Mouse (Mus musculus) heart, postnatal 14 days (tissue): ENCODE data around the gene Fam183b. TPM values are rescaled to one million over a fixed set of nuclear protein-coding genes. Genes with fewer than 3 reads are reported as not detected.
A peak's percentile ranks its signal among the peaks of the same experiment; 100 is the strongest.
"Not testable (repeated sequence)": the region's sequence is repeated elsewhere in the genome, so short reads cannot be mapped to it uniquely, and the experiment has no call there.

Source experiments
- DNase-seq, 2 experiments: peaks; one replicate each; pipeline ENCODE4 v3.0.0; 2021 to 2022
- intact Hi-C: fragments of 180-260 bp; cut with DNase I; formaldehyde crosslinking; loops from one replicate; pipeline ENCODE4 v1.15.1; 2025
- long read RNA-seq, 2 experiments: library from polyadenylated mRNA; stranded (forward); transcript quantifications; one replicate each; pipeline ENCODE4 v2.0.0; 2021
- total RNA-seq, 2 experiments: library from RNA; stranded (reverse); gene quantifications; 2 replicates each; pipeline ENCODE4 v1.2.3; 2021

The Fam183b gene
- total RNA-seq: not detected
- long read RNA-seq, experiment 1: 0 reads
- long read RNA-seq, experiment 2: 0 reads

DNA sequence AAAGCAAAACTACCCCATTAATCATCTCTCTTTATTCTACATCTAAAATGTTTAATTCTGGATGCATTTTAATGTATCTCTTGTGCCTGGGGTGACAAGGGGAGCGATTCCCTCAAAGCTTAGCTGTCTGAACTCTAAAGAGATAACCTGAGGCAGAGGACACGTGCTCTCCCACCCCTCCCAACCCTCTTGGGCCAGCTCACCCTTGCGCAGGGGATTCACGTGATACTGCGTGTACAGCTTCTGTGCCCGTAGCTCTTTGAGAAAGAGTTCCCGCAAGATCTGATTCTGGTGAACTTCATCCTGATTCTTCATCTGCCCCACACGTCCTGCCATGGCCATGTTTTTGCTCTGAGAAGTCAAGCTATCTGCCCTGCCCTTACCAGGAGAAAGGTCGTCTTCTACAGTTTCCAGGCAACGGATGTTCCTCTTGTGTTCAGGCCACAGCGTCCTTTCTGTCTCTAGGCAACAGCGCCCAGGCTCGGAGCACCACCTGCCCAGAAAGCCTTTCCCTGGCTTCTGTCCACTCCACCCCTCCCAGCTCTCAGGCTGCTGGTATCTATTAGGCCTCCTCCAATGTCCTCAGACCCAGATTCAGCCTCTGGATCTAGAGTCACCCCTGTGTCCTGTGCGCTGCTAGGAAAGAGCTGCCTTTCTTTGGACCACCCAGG is at the start of gene Fam183b:
Gene Fam183b (minus strand): TSS at position 403 of the 671 bp plus-strand sequence.
- intact Hi-C loops: no loop called here
- DNase-seq: peak; percentile 3 to 9

DNA sequence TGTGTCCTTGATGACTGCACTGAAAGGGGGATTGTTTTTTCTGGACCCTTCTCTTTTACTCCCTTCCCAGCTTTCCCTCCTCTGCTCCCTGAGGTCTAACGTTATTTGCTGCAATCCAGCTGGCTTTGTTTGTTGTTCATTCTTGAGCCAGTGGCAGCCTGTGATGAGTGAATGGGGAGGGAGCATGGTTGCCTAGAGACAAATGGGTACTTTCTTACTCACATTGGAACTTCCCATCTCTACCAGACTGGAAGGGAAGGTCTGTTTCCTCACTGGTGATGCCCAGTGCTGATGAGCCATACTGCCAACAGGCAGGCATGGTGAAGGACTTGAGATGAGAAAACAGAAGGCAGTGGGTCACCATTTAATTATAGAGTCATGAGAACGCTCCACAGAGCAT is 48.0 kb upstream of the Fam183b start:
- intact Hi-C loops: loop anchor here (5.0 kb wide), 1 partner anchor 53 kb away; the partner anchor contains the start of gene Zfp39
- DNase-seq: no peak

DNA sequence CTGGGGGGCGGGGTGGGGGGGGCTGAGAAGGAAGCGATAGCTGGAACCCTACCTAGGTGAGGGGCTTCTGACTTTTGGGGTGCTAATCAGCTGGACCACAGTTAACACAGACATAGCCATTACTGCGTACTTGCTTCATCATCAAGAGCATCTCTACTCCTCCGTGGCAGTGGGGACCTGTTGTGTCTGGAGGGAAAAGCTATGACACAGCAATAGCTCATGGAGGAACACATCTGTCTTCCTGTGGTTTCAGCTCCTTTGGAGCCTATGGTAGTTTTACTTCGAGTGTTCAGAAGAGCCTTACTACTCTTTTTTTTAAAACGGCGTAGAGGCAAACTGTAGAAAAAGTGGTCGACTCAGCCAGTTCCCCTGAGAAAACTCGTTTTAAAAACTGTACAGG is 45.9 kb upstream of the Fam183b start:
- intact Hi-C loops: loop anchor here (5.0 kb wide), 1 partner anchor 55 kb away; the partner anchor contains the start of gene Zfp39

DNA sequence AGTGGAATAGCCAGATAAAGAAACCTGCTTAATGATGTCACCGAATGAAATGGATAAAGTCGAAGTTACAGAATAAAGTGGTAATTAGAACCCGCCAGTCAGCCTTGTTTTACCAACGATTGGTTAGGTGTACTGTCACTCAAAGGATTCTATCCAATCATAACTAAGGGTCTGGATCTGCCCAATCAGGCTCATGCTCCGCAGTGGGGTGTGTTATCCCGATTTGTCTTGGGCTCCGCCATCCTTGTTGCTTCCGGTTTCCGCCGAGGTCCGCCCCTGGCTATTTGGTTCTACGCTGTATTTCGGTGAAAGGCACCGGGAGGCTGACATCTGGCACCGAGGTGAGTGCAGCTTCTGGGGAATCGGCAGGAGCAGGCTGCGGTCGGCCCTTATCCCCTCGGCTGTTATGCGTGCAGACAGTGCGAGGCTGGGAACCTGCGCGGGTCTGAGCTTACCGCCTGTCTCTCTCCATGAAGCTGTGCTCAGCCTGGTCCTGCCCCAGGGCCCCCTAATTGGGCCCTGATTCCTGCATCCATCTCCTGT is 45.2 kb upstream of the Fam183b start, which contains the start of gene Gm12258:
Gene Gm12258 (plus strand): TSS at position 240 of the 543 bp plus-strand sequence.
- DNase-seq: peak; percentile 77 to 86
- intact Hi-C loops: loop anchor here (5.0 kb wide), 1 partner anchor 55 kb away; the partner anchor contains the start of gene Zfp39

More for the DNA sequence above, 45.9 kb upstream of the Fam183b start:
- DNase-seq: no peak

DNA sequence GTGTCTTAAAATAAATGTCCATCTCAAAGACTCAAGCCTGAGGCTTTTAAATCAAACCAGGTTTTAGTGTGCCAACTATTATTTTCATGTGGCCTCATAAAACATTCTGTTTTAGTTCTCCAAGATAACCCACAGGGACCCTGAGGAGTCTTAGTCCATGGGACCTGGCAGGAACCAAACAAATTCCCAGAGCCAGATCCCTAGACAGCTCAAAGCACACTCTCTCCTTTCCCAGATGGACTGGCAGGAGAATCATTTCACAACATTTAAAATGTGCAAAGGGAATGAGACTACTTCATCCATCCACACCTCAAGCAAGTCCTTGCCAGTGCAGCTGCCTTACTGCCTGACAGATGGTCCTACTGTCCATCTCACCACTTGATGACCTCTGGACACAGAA is 37.2 kb upstream of the Fam183b start, which contains the start of gene Olfr311:
Gene Olfr311 (plus strand): TSS at position 301 of the 400 bp plus-strand sequence.
- intact Hi-C loops, DNase-seq: not testable (repeated sequence)

DNA sequence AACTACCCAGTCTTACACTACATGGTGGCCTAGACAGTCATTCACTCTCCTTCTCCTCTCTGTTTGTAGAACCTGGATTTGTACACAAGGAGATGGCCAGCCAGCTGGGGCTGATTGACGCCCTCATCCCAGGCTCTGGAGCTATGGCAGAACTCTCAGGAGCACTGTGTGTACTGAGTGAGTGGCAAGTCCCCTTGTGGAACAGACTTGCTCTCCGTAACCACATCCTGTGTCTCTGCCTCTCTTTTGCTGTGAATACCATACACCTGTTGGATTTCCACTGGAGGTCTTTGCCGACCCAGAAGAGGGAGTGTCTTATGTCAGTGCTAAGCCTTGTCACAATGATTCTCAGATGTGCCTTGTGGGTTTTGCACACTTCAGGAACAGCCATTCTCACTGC is 30.8 kb upstream of the Fam183b start:
- intact Hi-C loops, DNase-seq: not testable (repeated sequence)

DNA sequence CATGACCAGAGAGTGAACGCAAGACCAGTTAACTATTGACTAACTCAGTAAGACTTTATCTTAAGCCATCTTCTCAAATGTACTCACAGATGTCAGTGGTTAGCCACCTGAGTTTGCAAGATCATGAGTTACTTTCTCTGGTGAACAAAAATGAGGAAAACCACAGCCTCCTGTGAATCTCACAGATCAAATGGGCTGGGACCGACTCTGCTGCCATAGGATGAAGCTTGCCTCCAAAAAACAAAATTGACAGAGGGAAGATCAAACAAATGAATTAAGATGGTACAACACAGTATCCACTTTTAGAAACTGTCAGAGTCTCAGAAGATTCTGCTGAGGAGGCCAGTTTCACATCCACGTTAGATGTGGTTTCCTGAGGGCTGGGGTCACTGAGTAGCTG is 28.0 kb upstream of the Fam183b start:
- no peak for DNase-seq
- intact Hi-C loops: no loop called here

DNA sequence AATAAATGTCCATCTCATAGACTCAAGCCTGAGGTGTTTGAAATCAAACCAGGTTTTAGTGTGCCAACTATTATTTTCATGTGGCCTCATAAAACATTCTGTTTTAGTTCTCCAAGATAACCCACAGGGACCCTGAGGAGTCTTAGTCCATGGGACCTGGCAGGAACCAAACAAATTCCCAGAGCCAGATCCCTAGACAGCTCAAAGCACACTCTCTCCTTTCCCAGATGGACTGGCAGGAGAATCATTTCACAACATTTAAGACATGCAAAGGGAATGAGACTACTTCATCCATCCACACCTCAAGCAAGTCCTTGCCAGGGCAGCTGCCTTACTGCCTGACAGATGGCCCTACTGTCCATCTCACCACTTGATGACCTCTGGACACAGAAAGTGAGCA is 27.2 kb upstream of the Fam183b start, which contains the start of gene Olfr312:
Gene Olfr312 (plus strand): TSS at position 301 of the 400 bp plus-strand sequence.
- intact Hi-C loops, DNase-seq: not testable (repeated sequence)

DNA sequence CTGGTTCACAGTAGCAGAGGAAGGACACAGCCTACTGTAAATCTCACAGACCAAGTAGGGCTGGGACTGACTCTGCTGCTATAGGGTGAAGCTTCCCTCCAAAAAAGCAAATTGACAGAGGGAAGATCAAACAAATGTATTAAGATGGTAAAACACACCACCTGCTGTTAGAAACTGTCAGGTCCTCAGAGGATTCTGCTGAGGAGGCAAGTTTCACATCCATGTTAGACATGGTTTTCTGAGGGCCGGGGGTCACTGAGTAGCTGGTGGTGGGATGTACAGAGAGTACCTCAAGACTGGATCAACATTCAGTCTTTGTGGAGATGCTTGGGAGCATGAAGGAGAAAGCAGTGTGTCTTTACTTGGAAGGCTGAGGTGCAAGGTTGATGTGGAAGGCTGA is 13.9 kb upstream of the Fam183b start:
- DNase-seq: no peak

DNA sequence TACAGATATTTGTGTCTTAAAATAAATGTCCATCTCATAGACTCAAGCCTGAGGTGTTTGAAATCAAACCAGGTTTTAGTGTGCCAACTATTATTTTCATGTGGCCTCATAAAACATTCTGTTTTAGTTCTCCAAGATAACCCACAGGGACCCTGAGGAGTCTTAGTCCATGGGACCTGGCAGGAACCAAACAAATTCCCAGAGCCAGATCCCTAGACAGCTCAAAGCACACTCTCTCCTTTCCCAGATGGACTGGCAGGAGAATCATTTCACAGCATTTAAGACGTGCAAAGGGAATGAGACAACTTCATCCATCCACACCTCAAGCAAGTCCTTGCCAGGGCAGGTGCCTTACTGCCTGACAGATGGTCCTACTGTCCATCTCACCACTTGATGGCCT is 12.9 kb upstream of the Fam183b start, which contains the start of gene Olfr313:
Gene Olfr313 (plus strand): TSS at position 301 of the 400 bp plus-strand sequence.
- intact Hi-C loops: not testable (repeated sequence)

More for the DNA sequence above, 13.9 kb upstream of the Fam183b start:
- intact Hi-C loops: no loop called here

DNA sequence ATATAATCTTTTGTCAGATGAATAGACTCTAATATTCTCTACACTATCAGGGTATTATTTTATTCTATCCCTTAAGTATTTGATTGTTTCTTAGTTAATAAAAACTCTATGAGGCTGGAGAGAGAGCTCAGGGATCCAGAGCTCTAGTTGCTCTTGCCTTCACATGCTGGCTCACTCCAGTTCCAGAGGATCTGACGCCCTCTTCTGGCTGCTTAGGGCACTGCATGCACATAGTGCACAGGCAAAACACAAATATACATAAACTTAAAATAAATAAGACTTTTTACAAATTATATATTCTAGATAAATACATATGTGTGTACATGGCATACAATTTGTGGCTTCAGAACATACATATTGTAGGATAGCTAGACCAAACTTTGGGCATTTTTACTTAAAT is 10.2 kb upstream of the Fam183b start:
- no peak for DNase-seq
- intact Hi-C loops: no loop called here

More for the DNA sequence above, 12.9 kb upstream of the Fam183b start, which contains the start of gene Olfr313:
- DNase-seq: not testable (repeated sequence)

DNA sequence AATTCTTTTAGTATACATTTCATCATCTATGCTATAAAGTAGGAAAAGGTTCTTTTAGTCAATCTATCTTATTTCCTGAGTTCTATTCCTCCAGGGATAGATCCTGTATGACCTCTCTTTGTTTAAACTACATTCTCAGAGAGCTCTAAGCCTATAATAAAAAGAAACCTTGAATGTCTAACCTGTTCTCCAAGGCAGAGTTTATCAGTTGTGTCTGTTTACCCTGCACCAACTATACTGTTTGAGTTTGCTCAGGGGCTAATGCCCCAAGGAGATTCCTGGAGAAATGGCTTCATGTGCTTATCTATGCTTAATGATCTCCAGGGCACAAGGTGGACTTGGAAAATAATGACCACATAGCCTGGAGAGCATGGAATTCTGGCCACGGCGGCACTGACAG is 2.6 kb upstream of the Fam183b start:
- intact Hi-C loops: no loop called here

DNA sequence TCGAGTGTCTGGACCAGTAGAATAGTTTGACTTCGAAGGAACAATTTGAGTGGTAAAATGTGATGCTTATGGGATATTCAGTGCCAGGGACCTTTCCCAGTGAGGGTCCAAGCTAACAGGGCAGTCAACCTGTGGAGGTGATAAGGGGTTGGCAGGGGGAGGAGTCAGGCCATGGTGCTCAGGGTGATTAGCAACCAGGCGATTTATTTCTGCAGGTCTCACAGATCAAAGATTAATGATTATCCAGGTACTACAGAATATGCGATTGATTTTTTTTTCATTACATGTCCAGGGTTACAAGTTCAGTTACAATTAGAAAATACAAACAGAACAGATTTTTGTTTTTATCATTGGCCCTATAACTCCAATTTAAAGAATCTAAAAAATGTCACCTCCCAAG is 2.1 kb upstream of the Fam183b start:
- intact Hi-C loops: no loop called here
- DNase-seq: no peak

More for the DNA sequence above, 2.6 kb upstream of the Fam183b start:
- DNase-seq: no peak

DNA sequence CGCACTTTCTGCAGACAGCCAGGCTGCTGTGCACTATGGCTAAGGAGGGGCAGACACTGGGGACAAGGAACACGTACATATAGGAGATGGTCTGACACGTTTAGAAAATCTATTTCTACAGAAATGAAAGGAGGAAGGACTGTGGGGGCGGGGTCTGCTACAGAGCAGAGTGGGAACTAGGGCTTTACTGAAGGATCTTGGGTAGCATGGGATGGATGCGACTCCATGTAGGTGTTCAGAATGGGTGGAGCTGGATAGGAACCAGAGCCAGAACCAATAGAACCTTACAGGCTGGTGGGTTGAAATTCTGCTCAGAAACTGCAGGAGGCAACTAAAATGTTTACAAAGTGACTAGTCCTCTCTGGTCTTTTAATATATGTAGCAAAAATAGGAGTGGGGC is 2.0 kb downstream of the Fam183b start:
- DNase-seq: no peak
- intact Hi-C loops: no loop called here

DNA sequence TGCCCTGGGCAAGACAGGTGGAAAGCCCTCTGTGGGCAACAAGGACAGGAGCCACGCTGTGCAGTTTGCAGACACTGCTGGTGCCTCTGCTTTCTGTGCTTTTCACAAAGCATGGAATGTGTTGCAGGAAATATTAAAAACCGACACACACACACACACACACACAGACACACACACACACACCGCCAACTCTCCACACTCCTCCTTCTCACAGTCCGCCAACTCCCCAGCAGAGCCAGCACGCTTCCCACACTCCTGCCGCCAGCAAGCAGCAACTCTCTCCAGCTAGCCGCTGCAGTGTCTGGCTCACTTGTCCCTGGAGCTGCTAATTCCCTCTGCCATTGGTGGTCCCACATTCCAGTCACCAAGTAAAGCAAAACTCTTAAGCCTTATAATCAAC is 4.9 kb downstream of the Fam183b start:
- peak in 1 of 2 experiments; percentile 9 for DNase-seq
- intact Hi-C loops: no loop called here

DNA sequence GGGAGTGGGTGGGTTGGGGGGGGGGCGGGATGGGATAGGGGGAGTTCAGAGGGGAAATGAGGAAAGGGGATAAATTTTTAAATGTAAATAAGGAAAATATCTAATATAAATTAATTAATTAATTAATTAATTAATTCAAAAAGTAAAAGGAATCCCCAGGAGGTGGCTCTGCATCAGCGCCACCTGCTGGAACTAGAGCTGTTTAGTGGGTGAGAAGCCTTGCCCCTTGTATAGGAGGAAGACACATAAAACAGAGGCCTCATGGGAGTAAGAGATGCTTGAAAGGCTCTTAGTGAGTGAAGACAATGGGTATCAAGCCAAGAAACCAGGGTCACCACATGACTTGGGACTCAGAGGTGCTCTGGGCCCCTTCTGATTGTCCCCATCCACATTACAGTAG is 5.9 kb downstream of the Fam183b start:
- intact Hi-C loops: no loop called here
- DNase-seq: no peak

DNA sequence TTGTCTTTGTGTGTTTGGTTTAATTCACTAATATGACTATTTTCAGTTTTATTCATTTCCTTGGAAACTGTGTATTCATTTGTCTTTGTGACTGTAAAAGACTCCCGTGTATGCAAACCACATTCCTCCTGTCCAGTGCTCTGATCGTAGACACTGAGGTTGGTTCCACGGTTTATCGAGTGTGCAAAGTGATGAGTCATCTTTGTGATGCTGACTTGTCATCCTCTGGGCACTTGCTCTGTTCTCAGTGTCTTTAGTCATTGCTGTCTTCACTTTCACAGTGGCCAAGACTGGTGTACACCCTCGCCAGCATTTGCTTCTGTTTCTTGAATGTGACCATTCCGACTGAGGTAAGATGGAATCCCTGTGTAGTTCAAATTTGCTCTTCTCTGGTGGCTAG is 11.1 kb downstream of the Fam183b start:
- intact Hi-C loops: no loop called here
- no peak for DNase-seq

DNA sequence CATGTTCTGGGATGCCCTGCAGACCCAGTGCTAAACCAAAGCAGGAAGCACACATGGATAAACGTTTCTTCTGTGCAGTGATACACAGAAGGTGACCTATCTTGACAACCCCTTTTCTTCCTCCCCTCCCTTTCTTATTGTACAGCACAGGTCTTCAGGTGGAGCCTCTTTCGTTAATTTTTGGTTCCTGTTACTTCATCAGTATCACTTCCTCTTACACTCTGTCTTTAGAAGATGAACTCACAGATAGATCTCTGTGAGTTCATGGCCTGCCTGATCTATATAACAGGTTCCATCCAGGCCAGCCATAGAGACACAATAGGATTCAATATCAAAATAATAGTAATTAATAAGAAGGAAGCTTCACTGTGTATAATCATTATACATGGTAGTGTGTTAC is 11.7 kb downstream of the Fam183b start:
- no peak for DNase-seq
- intact Hi-C loops: no loop called here

DNA sequence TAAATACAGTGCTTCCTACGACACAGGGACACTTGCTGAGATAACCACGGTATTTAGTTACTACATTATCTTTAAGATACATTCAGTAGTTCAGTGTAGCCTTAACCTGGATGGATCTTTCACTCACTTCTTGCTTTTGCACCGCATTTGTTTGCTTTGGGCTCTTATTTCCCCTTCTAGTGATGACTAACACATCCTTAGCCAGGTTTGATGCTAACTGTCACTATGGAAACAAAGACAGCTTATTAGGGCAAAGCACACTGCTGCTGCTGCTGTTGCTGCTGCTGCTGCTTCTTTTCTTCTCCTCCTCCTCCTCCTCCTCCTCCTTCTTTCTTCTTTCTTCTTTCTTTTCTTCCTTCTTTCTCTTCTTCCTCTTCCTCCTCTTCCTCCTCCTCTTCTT is 12.2 kb downstream of the Fam183b start:
- DNase-seq: no peak
- intact Hi-C loops: no loop called here

DNA sequence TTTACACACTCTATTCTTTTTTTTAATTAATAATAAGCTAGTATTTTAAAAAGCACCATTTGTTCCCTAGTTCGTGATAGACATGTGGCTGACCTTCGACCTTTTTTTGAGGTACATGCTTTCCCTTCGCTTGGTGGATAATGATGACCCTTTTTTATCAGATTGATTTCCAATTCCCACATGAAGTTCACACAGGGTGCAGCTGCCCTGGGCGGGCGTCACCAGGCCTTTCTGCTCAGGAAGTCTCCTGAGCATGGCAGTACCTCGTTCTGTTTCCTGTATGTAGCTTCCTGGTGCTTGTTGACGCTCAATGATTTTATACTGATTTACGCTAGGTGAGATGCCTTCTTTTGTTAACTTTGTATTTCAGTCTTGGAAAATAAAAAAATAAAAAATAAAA is 13.4 kb downstream of the Fam183b start:
- no peak for DNase-seq
- intact Hi-C loops: no loop called here

DNA sequence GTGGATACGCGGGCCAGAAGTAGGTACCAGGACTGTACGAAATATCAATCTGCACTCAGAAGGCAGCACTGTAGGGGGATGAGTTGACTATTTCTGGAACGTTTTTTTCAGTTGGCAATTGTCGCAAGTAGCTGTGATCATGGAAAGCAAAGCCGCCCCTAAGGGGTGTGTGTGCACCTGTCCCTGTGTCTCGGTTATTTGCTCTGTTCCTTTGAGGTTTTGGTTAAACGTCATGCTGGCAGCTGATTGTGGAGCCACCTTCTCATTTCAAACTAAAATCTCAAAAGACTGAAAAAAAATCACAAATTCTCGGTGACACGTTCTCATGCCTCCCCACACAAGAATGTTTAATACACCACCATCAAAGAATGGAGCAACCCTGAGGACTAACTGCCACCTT is 14.1 kb downstream of the Fam183b start:
- intact Hi-C loops: no loop called here
- no peak for DNase-seq

DNA sequence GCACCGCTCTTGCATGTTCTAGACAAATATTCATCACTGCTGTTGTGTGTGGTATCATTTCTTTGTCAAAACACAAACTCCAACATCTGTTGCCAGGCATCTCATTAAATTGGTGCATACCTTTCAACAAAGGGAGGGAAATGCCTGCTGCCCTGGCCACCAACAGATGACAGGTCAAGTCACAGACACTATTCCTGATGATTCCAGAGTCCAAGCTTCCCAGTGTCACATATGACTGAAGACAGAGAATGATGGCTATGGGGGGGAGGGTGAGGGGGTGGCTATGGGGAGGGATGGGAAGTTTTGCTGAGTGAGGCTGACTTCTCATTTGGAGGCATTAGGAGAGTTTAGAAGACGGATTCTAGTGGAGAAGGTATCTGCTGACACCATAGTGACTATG is 17.6 kb downstream of the Fam183b start:
- intact Hi-C loops: no loop called here
- no peak for DNase-seq
